Mouse (Mus musculus): ENCODE results near the gene Cstb. TPM values are rescaled to one million over a fixed set of nuclear protein-coding genes. Genes with fewer than 3 reads are reported as not detected.

Cstb gene
- polyA plus RNA-seq, 1 experiment from 2014 or later = 102 TPM

DNA sequence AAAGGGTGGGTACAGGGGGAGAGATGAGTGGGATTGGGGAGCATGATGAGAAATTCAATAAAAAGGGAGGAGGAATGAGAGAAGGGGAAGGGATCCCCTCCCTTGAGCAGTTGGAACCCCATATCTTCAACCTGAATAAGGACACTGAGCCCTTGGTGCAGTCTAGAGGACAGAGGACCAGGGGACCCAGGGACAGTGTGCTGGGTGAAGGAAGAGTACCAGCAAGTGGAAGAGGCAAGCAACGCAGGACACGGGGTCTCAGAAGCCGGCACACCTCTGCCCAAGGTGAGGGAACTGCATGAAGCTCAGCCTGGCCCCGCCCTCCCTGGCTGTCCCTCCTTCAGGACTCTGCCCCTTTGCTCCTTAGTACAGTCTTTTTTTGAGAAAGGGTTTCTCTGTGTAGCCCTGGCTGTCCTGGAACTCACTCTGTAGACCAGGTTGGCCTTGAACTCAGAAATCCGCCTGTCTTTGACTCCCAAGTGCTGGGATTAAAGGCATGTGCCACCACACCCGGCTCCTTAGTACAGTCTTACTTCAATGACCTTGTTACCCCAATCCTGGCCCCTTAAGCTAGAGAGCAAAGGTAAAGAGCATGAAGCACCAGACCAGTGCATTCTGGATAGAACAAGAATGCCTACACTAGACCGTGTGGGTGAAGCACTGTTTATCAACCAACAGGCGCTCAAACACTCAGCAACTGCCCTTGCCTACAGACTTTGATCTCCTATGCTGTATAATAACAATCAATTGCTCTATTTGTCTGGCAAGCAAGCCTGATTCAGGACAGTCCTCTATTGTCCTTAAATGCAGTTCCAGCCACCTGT is 37.7 kb downstream of the Cstb start:
- Histone ChIP-seq H3K4me1 (ENCODE audit: control insufficient read depth, insufficient read depth, low read depth, low read length) (peaks cover 24% of the 10 kb centered on the region), H3K9me3 (ENCODE audit: control insufficient read depth, low read length) (no peaks in the 10 kb centered on the region), H3K27me3 (replicated peaks; ENCODE audit: control insufficient read depth, insufficient read depth, low read length) (no peaks in the 10 kb centered on the region), H3K27ac (ENCODE audit: low read depth, low read length) (no peak overlapping the region), H3K4me2 (ENCODE audit: low read length) (peak overlapping the region; percentile 90), H3K36me3 (ENCODE audit: control insufficient read depth, insufficient read depth, low read length) (no peaks in the 10 kb centered on the region), H3K9ac (ENCODE audit: low read depth, low read length) (peak overlapping the region; percentile 74; the same call in 1 of the 2 replicates), H3K4me3 (ENCODE audit: low read length) (peak overlapping the region; percentile 74)
- WGBS = 91% methylated on average over 8 of the region's 8 CpGs
- ATAC-seq = no peak

DNA sequence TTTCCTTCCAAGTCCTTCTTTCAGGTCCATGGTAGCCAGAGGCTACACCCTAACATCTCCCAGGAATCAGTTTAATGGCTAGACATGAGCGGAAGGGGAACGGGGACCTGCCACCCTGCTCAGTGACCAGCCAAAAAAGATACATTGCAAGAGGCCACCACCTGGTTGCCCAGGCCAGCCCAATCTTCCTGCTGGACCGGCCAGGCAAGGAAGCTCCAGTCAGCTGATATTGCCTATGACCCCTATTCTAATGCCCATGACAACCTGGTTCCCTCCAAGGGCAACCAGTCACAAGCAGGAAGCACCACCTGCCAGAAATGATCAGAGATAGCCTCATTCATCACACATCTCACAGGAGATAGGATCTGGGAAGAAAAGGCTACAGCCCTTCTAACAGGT is 38.3 kb downstream of the Cstb start:
- ATAC-seq = no peak
- WGBS = 86% methylated on average over 3 of the region's 3 CpGs
- no peaks in the 10 kb centered on the region for H3K9me3 ChIP-seq (ENCODE audit: control insufficient read depth, low read length)
- peak overlapping the region; percentile 74 for H3K4me3 ChIP-seq (ENCODE audit: low read length)
- no peaks in the 10 kb centered on the region for H3K36me3 ChIP-seq (ENCODE audit: control insufficient read depth, insufficient read depth, low read length)
- no peak overlapping the region for H3K27ac ChIP-seq (ENCODE audit: low read depth, low read length)
- peak overlapping the region; percentile 74 for H3K9ac ChIP-seq (ENCODE audit: low read depth, low read length)
- no peaks in the 10 kb centered on the region for H3K27me3 ChIP-seq (replicated peaks; ENCODE audit: control insufficient read depth, insufficient read depth, low read length)
- peak overlapping the region; percentile 90 for H3K4me2 ChIP-seq (ENCODE audit: low read length)
- peaks cover 18% of the 10 kb centered on the region for H3K4me1 ChIP-seq (ENCODE audit: control insufficient read depth, insufficient read depth, low read depth, low read length)

DNA sequence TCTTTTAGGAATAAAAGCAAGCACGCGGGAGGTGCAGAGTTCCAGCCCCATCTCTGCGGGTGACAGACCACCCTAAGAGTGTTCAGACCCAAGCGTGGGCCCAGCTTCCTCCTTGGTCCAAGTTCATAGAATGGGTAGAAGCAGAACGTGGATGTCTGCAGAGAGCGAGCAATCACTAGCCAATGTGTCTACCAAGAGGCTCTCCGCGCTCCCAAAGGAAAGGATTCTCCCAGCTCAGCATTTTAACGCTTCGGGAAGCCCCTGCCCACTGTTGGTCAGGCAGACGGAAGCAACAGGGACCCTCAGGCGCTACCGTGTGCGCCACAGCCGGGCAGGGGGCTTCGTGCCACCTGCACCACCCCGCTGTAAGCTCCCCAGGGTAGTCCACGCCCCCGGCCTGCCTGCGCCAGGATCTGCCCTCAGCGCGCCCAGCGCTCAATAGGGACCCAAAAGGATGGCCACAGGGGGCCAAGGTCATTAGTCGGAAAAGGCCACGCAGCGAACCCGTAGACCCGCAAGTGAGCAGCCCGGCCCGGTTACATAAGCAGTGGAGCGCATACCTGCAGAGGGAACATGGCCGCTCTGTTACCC is 38.8 kb downstream of the Cstb start:
- Histone ChIP-seq H3K27me3 (replicated peaks; ENCODE audit: control insufficient read depth, insufficient read depth, low read length) (no peaks in the 10 kb centered on the region), H3K4me2 (ENCODE audit: low read length) (peak overlapping the region; percentile 90), H3K4me1 (ENCODE audit: control insufficient read depth, insufficient read depth, low read depth, low read length) (peaks cover 15% of the 10 kb centered on the region), H3K4me3 (ENCODE audit: low read length) (peak overlapping the region; percentile 74), H3K9me3 (ENCODE audit: control insufficient read depth, low read length) (no peaks in the 10 kb centered on the region), H3K36me3 (ENCODE audit: control insufficient read depth, insufficient read depth, low read length) (no peaks in the 10 kb centered on the region), H3K9ac (ENCODE audit: low read depth, low read length) (peak overlapping the region; percentile 74), H3K27ac (ENCODE audit: low read depth, low read length) (peak overlapping the region; percentile 57)
- WGBS = 2% methylated on average over 32 of the region's 32 CpGs
- 0 out of 2 replicates have a peak, but pooled peaks have one; percentile 0 for ATAC-seq

DNA sequence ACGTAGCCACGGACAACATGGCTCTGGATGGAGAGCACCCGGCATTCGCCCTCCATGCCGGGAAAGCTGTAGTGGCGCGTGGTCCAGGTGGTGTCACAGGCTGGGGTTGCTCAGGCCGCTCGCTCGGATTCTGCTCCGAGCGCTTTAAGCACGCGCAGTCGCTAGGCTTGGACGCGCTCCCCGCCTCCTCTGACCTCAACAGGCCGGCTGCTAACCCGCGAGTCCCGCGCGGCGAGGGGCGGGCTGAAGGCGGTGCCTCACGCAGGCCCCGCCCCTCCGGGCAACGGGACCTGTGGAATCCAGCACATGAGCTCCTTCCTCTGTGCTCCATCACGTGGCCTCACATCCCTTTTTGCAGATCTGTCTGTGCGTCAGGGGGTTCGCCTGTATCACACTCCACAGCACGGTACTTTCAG is 39.3 kb downstream of the Cstb start, which contains the start of gene Pdxk:
Gene Pdxk, minus strand, starts transcription at position 184 of the 416 bp plus-strand sequence.
- Histone ChIP-seq H3K9me3 (ENCODE audit: control insufficient read depth, low read length) (no peaks in the 10 kb centered on the region), H3K4me2 (ENCODE audit: low read length) (peak within 1 kb of the TSS; percentile 90), H3K27ac (ENCODE audit: low read depth, low read length) (peak within 1 kb of the TSS; percentile 57), H3K27me3 (replicated peaks; ENCODE audit: control insufficient read depth, insufficient read depth, low read length) (no peaks in the 10 kb centered on the region), H3K4me3 (ENCODE audit: low read length) (peak within 1 kb of the TSS; percentile 74), H3K9ac (ENCODE audit: low read depth, low read length) (peak within 1 kb of the TSS; percentile 74), H3K36me3 (ENCODE audit: control insufficient read depth, insufficient read depth, low read length) (no peaks in the 10 kb centered on the region), H3K4me1 (ENCODE audit: control insufficient read depth, insufficient read depth, low read depth, low read length) (peaks cover 15% of the 10 kb centered on the region)
- ATAC-seq = peak; percentile 96
- WGBS = under 1% methylated on average over 34 of the region's 35 CpGs

DNA sequence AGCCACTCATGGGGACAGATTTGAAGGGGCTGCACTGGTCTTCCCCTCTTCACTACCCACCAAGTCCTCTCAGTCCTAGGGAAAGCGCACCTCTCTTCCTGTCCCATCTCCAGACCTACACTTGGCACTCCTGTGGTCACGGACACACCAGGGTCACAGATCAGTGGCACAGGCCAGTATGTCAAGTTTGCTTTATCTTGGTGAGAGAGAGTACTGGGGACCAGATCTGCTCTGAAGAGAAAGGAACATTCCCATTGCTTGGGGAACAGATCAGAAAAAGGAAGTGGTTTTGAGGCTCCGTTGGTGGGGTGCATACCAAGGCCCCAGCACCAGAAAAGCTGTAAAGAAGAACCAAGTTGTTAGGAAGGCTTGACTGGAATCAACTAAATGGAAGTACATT is 40.0 kb downstream of the Cstb start:
- WGBS = 79% methylated on average over 3 of the region's 3 CpGs
- Histone ChIP-seq H3K4me1 (ENCODE audit: control insufficient read depth, insufficient read depth, low read depth, low read length) (peaks cover 15% of the 10 kb centered on the region), H3K4me2 (ENCODE audit: low read length) (no peak overlapping the region), H3K27me3 (replicated peaks; ENCODE audit: control insufficient read depth, insufficient read depth, low read length) (no peaks in the 10 kb centered on the region), H3K9me3 (ENCODE audit: control insufficient read depth, low read length) (no peaks in the 10 kb centered on the region), H3K27ac (ENCODE audit: low read depth, low read length) (no peak overlapping the region), H3K4me3 (ENCODE audit: low read length) (no peak overlapping the region), H3K36me3 (ENCODE audit: control insufficient read depth, insufficient read depth, low read length) (no peaks in the 10 kb centered on the region), H3K9ac (ENCODE audit: low read depth, low read length) (no peak overlapping the region)
- ATAC-seq = no peak

DNA sequence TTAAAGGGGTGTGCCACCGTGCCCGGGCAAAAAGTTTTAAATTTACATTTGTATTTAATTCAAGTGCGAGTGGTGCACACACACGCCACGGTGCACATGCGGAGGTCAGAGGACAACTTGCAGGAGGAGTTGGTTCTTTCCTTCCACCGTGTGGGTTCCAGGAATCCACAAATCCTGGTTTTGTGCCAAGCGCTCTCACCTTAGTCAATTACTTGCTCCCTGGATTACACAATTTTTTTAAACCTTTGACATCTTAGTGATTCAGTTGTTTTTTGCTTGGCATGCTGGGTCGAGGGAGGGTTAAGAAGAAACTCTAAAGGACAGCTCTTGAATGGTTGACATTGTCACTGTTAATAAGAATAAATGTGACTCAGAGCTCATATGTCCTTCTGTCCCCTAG is 41.2 kb downstream of the Cstb start:
- Histone ChIP-seq H3K4me3 (ENCODE audit: low read length) (no peak overlapping the region), H3K36me3 (ENCODE audit: control insufficient read depth, insufficient read depth, low read length) (no peaks in the 10 kb centered on the region), H3K27me3 (replicated peaks; ENCODE audit: control insufficient read depth, insufficient read depth, low read length) (no peaks in the 10 kb centered on the region), H3K9me3 (ENCODE audit: control insufficient read depth, low read length) (no peaks in the 10 kb centered on the region), H3K4me2 (ENCODE audit: low read length) (no peak overlapping the region), H3K9ac (ENCODE audit: low read depth, low read length) (no peak overlapping the region), H3K27ac (ENCODE audit: low read depth, low read length) (no peak overlapping the region), H3K4me1 (ENCODE audit: control insufficient read depth, insufficient read depth, low read depth, low read length) (peaks cover 19% of the 10 kb centered on the region)
- no peak for ATAC-seq
- WGBS = 84% methylated on average over 9 of the region's 9 CpGs

DNA sequence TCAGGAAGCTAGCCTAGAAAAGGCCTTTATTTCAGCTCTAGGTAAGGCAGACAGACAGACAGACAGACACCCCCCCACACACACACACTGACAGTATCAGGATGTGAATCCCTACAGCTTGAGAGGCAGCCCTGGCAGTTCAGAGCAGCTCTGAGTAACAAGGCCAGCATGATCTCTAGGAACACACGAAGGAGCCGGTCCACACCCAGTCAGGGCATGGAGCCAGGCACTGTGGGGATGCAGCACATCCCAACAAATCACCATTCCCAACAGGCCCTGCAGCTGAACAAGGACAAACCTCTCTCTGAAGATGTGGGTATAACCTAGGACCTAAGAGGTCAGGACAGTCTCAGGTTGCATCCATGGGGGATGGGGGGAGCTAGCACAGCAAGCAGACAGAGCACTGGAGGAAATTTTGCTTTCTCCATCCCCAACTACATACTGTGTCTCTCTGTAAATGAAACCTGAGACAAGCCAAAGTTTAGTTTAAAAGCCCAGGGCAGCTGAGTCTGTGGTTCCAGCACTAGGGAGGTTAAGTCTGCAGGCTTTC is 42.4 kb downstream of the Cstb start:
- no peak overlapping the region for H3K9ac ChIP-seq (ENCODE audit: low read depth, low read length)
- no peaks in the 10 kb centered on the region for H3K36me3 ChIP-seq (ENCODE audit: control insufficient read depth, insufficient read depth, low read length)
- no peaks in the 10 kb centered on the region for H3K9me3 ChIP-seq (ENCODE audit: control insufficient read depth, low read length)
- H3K4me3 ChIP-seq (ENCODE audit: low read length) = no peak overlapping the region
- no peak overlapping the region for H3K4me2 ChIP-seq (ENCODE audit: low read length)
- no peak overlapping the region for H3K27ac ChIP-seq (ENCODE audit: low read depth, low read length)
- no peaks in the 10 kb centered on the region for H3K27me3 ChIP-seq (replicated peaks; ENCODE audit: control insufficient read depth, insufficient read depth, low read length)
- 51% methylated on average over 2 of the region's 2 CpGs for WGBS
- peaks cover 16% of the 10 kb centered on the region for H3K4me1 ChIP-seq (ENCODE audit: control insufficient read depth, insufficient read depth, low read depth, low read length)
- ATAC-seq = no peak

DNA sequence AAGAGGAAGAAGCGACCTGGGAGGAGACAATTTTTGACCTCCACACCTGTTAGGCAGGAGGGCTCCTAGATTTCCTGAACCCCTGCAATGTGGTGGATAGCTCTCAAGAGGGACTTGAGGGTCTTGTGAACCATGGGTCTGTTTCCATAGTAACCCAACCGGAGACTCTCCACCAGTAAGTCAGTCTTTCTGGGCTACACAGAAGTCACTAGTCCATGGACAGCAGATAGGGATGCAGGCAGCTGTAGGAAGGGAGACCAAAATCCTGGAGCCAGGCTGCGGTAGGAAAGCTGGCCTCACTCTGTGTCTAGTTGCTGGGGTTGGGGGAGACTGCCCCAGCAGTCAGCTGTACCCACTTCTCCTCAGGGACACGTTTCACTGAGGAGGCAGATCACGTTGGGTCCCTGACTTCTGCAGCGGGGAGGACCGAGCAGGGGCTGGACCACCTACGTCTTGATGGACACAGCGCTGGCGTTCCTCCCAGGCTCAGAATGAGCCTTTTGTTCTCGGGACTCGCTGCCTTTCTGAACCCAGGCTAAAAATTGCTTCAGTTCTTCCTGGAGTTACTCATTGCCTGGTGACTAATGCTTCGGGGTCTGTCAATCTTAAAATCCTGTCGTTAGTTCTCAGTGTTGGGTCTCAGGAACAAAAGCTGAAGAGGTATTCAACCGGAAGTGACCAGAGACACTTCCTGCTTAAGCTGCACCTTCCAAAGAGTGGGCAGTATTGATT is 45.3 kb downstream of the Cstb start:
- Histone ChIP-seq H3K27me3 (replicated peaks; ENCODE audit: control insufficient read depth, insufficient read depth, low read length) (no peaks in the 10 kb centered on the region), H3K9me3 (ENCODE audit: control insufficient read depth, low read length) (no peaks in the 10 kb centered on the region), H3K4me1 (ENCODE audit: control insufficient read depth, insufficient read depth, low read depth, low read length) (peaks cover 4% of the 10 kb centered on the region; the same call in 1 of the 2 replicates), H3K27ac (ENCODE audit: low read depth, low read length) (peak overlapping the region; percentile 63), H3K36me3 (ENCODE audit: control insufficient read depth, insufficient read depth, low read length) (no peaks in the 10 kb centered on the region), H3K4me3 (ENCODE audit: low read length) (no peak overlapping the region; the same call in 1 of the 2 replicates), H3K9ac (ENCODE audit: low read depth, low read length) (peak overlapping the region; percentile 23; the same call in 1 of the 2 replicates), H3K4me2 (ENCODE audit: low read length) (peak overlapping the region; percentile 45)
- peak; percentile 79 for ATAC-seq
- WGBS = 14% methylated on average over 15 of the region's 15 CpGs

Data from hindbrain, embryonic 16.5 days (tissue).